Mouse (Mus musculus) brown adipose tissue, adult 24 weeks (tissue): ENCODE results near the gene Klf15. TPM values are rescaled to one million over a fixed set of nuclear protein-coding genes. Genes with fewer than 3 reads are reported as not detected.

Source experiments
- H3K27ac ChIP-seq: fragments of 200-500 bp; replicated peaks from 2 replicates; pipeline ENCODE4 v1.5.1; 2012; ENCODE audit warnings: low read depth, mild to moderate bottlenecking, low read length
- H3K4me1 ChIP-seq: fragments of 200-500 bp; 2 replicates; pipeline ENCODE4 v1.6.1; 2012; ENCODE audit warnings: low read length, mixed read lengths; ENCODE audit not compliant: control insufficient read depth, insufficient read depth, insufficient read length
- H3K4me3 ChIP-seq: fragments of 200-500 bp; 2 replicates; pipeline ENCODE4 v1.5.1; 2012; ENCODE audit warnings: low read depth, mild to moderate bottlenecking, low read length, moderate library complexity; ENCODE audit not compliant: insufficient read depth
- polyA plus RNA-seq: library from polyadenylated mRNA; stranded (reverse); fragments of >200 nt; gene quantifications from 2 replicates; pipeline ENCODE4 v1.2.4, GENCODE M21; 2012; ENCODE audit not compliant: missing spikeins, insufficient read depth, insufficient read length

The Klf15 gene
- polyA plus RNA-seq, 1 experiment, result 14.5 TPM

DNA sequence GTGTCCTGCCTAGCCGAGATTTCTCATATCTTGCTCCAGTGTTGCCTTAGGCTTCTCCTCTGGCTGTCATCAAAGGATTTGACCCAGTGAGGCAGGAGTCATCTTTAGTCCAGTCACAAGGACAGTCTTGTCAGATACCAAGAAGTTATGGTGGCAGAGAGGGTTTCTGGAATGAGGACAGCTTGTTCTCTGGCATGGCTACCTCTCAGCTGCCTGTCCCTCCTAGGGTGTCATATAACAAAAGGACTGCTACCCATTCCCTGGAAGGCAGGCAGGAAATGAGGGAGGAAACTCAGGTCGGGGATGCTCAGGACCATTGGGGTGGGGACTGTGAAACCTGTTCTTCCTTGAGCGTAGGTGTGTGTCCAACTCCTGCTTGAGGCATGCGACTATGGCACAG lies 9.7 kb downstream of the Klf15 start:
- no peak overlapping the region for H3K4me3 ChIP-seq
- no peak overlapping the region for H3K27ac ChIP-seq
- H3K4me1 ChIP-seq, result peaks cover 33% of the 10 kb centered on the region

DNA sequence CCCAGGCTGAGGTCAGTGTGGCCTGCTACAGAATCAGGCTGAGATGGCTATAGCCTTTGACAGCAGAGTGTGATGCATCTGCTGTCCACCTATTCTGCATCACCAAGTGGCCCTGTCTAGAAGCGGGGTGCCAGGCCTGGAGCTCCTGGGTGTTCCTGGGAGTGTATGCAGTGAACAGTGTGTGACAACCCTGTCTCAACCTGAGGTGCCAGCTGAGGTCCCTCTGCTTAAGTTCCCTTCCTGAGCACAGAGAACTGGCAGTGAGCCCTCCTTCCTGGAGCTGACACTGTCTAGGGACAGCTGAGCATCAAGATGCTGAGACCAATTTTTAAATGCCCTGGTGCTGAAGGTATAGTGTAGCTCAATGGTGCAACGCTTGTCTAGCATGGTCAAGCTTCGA lies 10.3 kb downstream of the Klf15 start:
- H3K27ac ChIP-seq, result no peak overlapping the region
- H3K4me3 ChIP-seq, result no peak overlapping the region
- H3K4me1 ChIP-seq, result peaks cover 28% of the 10 kb centered on the region

DNA sequence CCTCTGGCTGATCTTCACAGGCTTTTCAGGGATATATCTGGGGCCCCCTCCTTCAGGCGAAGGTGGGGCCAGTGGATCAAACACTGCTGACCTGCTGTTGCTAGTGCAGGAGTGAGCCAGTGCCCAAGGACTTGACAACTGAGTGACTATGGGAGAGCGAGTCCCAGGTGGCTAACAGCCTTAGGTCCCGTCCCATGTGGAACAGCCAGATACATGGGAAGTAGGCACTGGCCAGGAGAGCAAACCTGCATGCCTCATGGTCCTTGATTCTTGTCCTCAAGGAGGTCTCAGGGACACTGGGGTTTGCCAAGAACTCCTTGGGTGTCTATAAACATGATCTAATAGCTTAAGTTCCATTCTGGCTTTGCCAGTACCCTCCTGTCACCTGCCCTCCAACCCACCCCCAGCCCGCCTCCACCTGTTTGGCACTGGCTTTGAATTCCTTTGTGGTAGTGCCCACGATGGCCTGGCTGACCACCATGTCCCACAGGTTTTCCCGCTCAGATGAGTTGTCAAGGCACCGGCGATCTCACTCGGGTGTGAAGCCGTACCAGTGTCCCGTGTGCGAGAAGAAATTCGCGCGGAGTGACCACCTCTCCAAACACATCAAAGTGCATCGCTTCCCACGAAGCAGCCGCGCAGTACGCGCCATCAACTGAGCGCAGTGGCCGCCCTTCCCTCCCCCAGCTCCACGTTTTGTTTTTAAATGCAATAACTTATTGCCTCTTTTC lies 11.4 kb downstream of the Klf15 start:
- Histone ChIP-seq H3K27ac (no peak overlapping the region), H3K4me3 (no peak overlapping the region), H3K4me1 (peaks cover 24% of the 10 kb centered on the region)

DNA sequence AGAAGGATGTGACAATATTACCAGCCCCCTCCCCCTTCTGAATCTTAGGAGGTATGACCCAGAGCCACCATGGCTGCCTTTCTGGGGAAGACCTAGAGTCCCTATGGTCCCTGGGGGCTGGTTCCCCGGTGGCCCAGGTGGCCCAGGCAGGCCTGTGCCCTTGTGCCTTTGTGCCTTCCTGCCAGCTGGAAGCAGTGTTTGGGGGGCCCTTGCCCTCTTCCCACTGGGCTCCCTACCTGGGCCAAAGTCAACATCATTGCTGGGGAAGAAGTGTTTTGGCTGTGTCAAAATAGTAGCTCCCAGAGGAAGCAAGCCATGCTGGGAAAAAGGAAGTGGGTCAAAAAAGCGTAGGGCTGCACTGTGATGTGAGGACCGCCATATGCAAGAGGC lies 12.0 kb downstream of the Klf15 start:
- H3K27ac ChIP-seq, result no peak overlapping the region
- no peak overlapping the region for H3K4me3 ChIP-seq
- peaks cover 24% of the 10 kb centered on the region for H3K4me1 ChIP-seq

DNA sequence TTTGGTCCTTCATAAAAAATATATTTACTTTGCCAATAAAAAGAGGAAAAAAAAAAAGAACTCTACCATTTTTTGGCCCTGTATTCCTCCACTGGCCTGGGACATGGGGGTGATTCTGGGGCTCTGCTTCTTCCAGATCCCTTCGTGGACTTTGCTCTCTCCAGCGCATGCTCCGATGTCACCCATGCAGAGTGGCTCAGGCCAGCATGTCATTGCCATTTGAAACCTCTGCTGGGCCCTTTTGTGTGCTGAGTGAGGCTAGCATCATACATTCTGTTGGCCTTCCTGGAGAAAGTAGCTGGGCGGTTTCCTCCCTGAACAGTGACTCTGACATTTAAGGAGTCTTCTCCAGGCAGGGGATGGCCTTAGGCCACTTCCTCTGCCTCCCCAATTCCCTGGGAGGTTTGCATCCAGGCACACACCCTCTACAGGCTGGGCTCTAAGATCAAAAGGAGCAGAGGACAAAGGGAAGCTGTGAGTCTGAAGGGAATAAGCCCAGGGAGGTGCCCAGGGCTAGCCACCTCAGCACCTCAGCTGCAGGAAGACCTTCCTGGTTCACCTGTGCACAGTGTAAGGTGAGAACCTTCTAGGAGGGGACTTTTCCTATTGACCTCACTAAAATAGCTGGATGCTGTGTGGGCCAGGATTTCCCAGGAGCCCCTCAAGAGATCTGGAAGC lies 12.9 kb downstream of the Klf15 start:
- H3K4me3 ChIP-seq, result no peak overlapping the region
- no peak overlapping the region for H3K27ac ChIP-seq
- H3K4me1 ChIP-seq, result peaks cover 18% of the 10 kb centered on the region

DNA sequence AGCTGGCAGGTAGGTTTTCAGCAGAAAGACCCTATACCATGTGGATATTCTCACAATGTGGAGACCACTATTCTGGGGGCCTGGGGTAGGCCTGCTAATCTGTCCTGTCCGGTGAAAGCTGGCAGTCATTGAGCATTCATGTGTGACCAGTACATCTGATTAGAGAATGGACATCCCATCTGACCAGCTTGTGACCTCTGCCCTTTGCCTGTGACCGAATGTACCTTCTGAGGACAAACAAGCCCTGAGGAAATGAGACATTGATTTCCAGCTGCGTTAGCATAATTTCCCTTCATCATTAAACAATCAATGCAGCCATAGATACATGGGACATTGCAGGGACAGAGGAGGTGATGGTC lies 13.5 kb downstream of the Klf15 start:
- peaks cover 13% of the 10 kb centered on the region for H3K4me1 ChIP-seq
- H3K27ac ChIP-seq, result no peak overlapping the region
- no peak overlapping the region for H3K4me3 ChIP-seq

DNA sequence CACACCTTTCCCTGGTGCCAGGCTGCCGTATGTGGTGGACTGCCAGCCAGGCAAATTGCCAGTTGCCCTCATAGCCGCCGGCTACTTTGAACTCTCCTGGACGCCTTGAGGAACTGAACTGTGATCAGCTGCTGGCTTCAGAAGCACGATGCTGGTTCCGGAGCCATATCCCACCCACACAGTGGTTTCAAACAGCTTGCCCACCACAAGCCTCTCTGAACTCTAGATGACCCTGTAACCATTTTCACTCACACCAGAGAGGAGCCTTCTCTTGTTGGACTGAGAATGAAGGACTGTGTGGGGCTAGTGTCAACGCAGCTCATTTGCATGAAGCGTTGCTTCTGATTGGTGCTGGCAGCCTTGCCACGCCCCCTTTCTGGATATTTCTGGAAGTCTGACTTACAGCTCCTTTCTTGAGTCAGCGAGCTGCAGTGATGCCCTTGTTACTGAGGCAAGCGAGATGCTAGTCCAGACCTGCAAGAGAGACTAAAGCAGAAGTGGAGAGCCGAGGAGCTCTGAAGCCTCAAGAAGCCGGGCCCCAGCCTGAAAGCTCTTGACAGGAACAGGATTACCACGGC lies 14.7 kb downstream of the Klf15 start:
- no peak overlapping the region for H3K4me3 ChIP-seq

DNA sequence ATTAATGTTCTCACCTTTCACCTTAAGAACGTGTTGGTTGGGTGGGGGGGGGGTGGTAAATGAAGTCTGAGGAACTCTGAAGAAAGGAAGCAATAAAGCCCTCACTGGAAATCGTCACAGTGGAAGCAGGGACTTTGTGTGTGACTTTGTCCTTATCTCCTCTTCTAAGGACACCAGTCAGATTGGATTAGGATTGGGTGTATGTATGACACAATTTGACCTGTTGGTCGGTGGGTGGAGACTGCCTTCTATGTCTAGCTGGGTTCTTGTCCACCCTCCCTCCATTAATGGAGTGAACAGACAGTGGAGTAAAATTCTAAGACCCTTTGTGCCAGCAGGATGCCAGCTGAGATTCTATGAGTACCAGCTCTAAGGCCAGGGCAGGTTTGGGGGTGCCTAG lies 21.9 kb downstream of the Klf15 start:
- Histone ChIP-seq H3K4me1 (no peaks in the 10 kb centered on the region), H3K27ac (no peak overlapping the region), H3K4me3 (no peak overlapping the region)

More for the DNA sequence above, 14.7 kb downstream of the Klf15 start:
- H3K27ac ChIP-seq, result no peak overlapping the region
- peaks cover 3% of the 10 kb centered on the region; the same call in 1 of the 2 replicates for H3K4me1 ChIP-seq

DNA sequence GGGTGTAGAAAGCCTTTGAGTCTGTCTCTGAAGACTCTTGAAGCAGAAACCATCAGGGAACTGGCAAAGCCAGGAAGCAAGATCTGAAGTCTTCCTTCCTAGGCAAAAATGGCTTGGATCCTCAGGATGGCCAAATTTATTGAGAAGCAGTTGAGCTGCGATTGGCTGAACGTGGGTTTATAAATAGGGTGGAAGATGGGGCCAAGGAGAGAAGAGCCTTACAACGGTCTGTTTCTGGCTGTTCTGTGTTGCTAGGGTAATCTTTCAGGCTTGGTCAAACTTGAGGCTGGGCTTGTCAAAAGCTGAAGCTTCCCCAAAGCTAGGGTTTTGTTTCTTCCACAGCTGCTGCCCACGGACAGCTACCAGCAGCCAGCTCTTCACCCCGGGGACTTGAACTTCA lies 22.5 kb downstream of the Klf15 start:
- H3K4me3 ChIP-seq, result no peak overlapping the region

DNA sequence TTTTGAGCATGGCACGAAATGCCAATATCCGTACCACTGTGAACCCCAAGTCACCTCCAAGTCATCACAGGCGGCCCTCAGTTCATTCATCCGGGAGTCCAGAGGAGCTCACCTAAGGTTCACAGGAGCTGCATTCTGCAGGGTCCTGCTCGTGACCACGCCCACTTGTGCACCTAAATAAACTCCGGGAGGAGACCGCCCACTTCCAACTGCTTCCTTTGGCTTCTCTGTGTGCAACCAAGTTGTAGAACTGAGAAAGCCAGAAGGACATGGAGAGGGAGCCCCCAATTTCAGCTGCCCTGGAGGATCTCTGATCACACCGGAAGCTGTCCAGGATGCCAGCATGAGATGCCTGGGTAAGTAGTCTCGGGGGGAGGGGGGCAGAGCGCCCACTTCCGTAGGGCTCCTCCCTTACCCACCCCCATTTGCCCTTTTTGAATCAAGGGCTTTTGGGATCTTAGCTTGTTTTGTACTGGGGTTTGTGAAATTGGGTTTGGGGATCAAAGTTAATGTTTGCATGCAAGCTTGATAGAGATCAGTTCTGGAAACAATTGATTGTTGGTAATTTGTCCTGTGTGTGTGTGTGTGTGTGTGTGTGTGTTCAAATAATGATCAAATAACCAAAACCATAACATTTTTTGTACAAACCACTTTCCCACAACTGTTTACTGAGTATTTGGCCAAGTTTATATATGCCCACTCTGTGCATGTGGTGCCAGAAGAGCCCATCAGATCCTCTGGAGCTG lies 24.0 kb downstream of the Klf15 start, which contains the start of gene Aldh1l1:
Gene Aldh1l1 (plus strand): TSS at position 252 of the 746 bp plus-strand sequence.
- H3K27ac ChIP-seq, result no peak within 1 kb of the TSS
- H3K4me1 ChIP-seq, result no peaks in the 10 kb centered on the region

More for the DNA sequence above, 22.5 kb downstream of the Klf15 start:
- H3K27ac ChIP-seq, result no peak overlapping the region
- no peaks in the 10 kb centered on the region for H3K4me1 ChIP-seq

DNA sequence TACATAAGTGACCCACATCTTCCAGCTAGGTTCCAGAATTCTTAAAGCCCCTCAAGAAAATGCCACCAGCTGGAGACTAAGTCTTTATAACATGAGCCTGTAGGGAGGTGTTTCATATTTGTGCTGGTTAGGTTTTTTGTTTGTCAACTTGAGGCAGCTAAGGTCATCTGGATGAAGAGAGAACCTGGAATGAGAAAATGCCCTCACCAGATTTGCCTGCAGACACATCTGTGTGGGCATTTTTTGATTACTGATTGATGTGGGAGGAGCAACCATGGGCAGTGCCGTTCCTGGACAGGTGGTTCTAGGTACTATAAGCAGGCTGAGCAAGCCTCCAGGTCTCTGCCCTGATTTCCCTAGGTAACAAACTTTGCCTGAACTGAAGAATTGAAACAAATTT lies 25.2 kb downstream of the Klf15 start:
- Histone ChIP-seq H3K4me3 (no peak overlapping the region), H3K27ac (no peak overlapping the region)

More for the DNA sequence above, 24.0 kb downstream of the Klf15 start, which contains the start of gene Aldh1l1:
- no peak within 1 kb of the TSS for H3K4me3 ChIP-seq

DNA sequence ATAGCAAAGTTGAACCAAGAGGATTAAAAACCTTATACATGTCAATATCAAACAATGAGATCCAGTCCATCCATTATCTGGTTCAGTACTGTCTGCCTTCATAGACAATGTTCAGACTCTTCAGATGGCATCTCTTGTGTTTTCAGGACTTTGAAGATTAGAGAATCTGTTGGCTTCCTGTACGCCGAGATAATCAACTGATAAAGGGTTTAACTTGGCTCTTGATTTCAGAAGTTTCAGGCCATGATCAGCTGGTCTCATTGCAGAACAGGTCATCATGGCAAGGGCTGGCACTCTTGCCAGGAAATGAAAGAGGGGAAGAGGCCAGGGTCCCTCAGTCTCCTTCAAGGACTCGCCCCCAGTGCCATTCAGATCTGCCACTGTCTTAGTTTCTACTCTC lies 27.2 kb downstream of the Klf15 start:
- Histone ChIP-seq H3K4me3 (no peak overlapping the region), H3K4me1 (no peaks in the 10 kb centered on the region), H3K27ac (no peak overlapping the region)

More for the DNA sequence above, 25.2 kb downstream of the Klf15 start:
- no peaks in the 10 kb centered on the region for H3K4me1 ChIP-seq

DNA sequence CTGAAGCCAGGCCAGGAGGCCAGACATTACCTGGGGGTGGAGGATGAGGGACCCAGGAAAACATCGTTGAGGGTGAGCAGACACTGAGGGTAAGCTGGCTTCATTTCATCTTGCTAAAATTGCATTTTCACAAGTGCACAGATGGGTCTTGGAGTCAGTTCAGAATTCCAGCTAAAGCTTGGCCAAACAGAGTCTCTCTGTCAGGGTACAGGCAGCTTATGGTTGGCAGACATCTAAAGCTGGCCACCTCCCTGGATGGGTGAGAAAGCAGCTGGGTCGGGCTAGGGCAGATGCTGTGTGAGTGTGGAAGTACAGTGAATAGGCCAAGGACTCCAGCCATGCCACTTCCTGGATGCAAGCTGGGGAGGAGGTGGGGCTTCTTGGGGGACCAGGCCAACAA lies 28.6 kb downstream of the Klf15 start:
- Histone ChIP-seq H3K27ac (no peak overlapping the region), H3K4me3 (no peak overlapping the region), H3K4me1 (no peaks in the 10 kb centered on the region)

DNA sequence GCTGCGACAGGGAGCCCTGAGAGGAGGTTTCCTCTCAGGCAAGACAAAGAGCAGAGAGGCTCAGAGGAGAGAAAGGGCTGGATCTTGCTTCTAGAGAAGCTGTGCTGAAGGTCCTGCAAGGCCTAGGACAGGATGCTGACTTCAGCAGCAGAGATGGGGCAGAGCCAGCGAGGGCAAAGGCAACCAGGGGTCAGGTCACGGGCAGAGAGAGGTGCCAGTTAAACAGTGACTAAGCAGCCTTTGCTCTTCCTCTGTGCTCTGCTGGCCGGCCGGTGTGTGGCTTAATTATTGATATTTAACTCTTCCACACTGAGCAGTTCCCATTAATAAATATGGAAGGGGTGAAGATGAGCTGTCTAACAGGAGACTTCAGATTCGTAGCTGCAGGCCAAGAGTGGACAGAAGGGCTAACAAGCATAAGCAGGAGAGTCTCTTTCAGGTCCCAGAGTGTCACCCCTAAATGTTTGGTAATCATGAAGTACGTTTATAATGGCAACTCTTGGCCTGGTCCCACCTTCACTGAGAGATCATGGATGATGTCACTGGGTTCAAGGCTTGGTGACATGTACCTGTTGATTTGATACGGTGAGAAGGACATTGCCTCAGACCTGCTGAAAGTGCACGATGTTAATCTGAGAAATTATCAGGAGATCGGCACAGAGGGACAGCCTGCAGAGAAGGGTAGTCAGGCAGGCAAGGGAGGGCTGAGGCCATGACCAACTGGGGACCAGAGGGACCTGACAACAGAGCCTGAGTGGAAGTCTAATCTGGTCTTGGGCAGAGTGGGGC lies 29.8 kb downstream of the Klf15 start:
- Histone ChIP-seq H3K4me1 (no peaks in the 10 kb centered on the region), H3K27ac (no peak overlapping the region), H3K4me3 (no peak overlapping the region)
